Mouse (Mus musculus) MEL (cell line): Measurements from ENCODE around the gene Btn1a1. TPM values are rescaled to one million over a fixed set of nuclear protein-coding genes. Genes with fewer than 3 reads are reported as not detected.

ENCODE experiments used
- DNase-seq: peaks from one replicate; pipeline ENCODE4 v3.0.0; 2011; ENCODE audit warnings: low read depth, low spot score
- H3K27ac ChIP-seq: 2 replicates; pipeline ENCODE4 v1.5.1; 2012; ENCODE audit warnings: low read depth, mild to moderate bottlenecking, control low read depth, low read length, moderate library complexity; ENCODE audit not compliant: control insufficient read depth
- H3K27me3 ChIP-seq, 2 experiments: fragments of 150-350 bp in 1 of 2; sonication (generic) in 1 of 2; 2 replicates each; pipeline ENCODE4 v1.6.1; 2012; ENCODE audit warnings: low read length in 2 of 2, mild to moderate bottlenecking in 2 of 2, improper control_type of control experiment in 1 of 2, moderate library complexity in 1 of 2; ENCODE audit not compliant: insufficient read depth in 2 of 2, control insufficient read depth in 1 of 2
- H3K36me3 ChIP-seq, 2 experiments: 2 replicates each; pipeline ENCODE4 v1.6.1; 2012 to 2014; ENCODE audit warnings: low read length in 2 of 2, improper control_type of control experiment in 1 of 2, inconsistent platforms in 1 of 2, mild to moderate bottlenecking in 1 of 2; ENCODE audit not compliant: insufficient read depth in 2 of 2, control insufficient read depth in 1 of 2
- H3K4me1 ChIP-seq, 2 experiments: fragments of 150-350 bp in 1 of 2; sonication (generic) in 1 of 2; 2 replicates each; pipeline ENCODE4 v1.6.1; 2012; ENCODE audit warnings: low read length in 2 of 2, improper control_type of control experiment in 1 of 2, mild to moderate bottlenecking in 1 of 2; ENCODE audit not compliant: insufficient read depth in 2 of 2, control insufficient read depth in 1 of 2
- H3K4me3 ChIP-seq, 2 experiments: fragments of 150-350 bp in 1 of 2; sonication (generic) in 1 of 2; 2 replicates each; pipeline ENCODE4 v1.5.1; 2012; ENCODE audit warnings: low read depth in 2 of 2, low read length in 2 of 2, mild to moderate bottlenecking in 2 of 2, moderate library complexity in 2 of 2, control low read depth in 1 of 2, improper control_type of control experiment in 1 of 2; ENCODE audit not compliant: control insufficient read depth in 1 of 2, insufficient read depth in 1 of 2
- H3K79me2 ChIP-seq: 2 replicates; pipeline ENCODE4 v1.6.1; 2012; ENCODE audit warnings: mild to moderate bottlenecking, low read length, moderate library complexity; ENCODE audit not compliant: control insufficient read depth, poor library complexity, insufficient read depth
- H3K9ac ChIP-seq: 2 replicates; pipeline ENCODE4 v1.6.1; 2012; ENCODE audit warnings: low read depth, mild to moderate bottlenecking, control low read depth, low read length, moderate library complexity; ENCODE audit not compliant: control insufficient read depth, poor library complexity, severe bottlenecking
- H3K9me3 ChIP-seq: fragments of 150-350 bp; sonication (generic); replicated peaks from 2 replicates; pipeline ENCODE4 v1.6.1; 2012; ENCODE audit warnings: mild to moderate bottlenecking, low read length, improper control_type of control experiment, moderate library complexity; ENCODE audit not compliant: insufficient read depth
- CHD2 ChIP-seq: IDR thresholded peaks from 2 replicates; pipeline ENCODE4 v1.6.1; 2011; ENCODE audit warnings: low read length, improper control_type of control experiment
- CTCF ChIP-seq, 3 experiments: IDR thresholded peaks in 2 of 3; conservative IDR thresholded peaks in 1 of 3; 2 replicates each; pipeline ENCODE4 v1.5.1; 2011 to 2012; ENCODE audit warnings: low read length in 3 of 3, low read depth in 2 of 3, mild to moderate bottlenecking in 2 of 3, improper control_type of control experiment in 1 of 3, inconsistent platforms in 1 of 3, mixed read lengths in 1 of 3, moderate library complexity in 1 of 3; ENCODE audit not compliant: control insufficient read depth in 1 of 3, insufficient read depth in 1 of 3, poor library complexity in 1 of 3, severe bottlenecking in 1 of 3
- EP300 ChIP-seq, 2 experiments: IDR thresholded peaks; 2 replicates each; pipeline ENCODE4 v1.6.1; 2011; ENCODE audit warnings: improper control_type of control experiment in 2 of 2, low read length in 2 of 2, low read depth in 1 of 2, mild to moderate bottlenecking in 1 of 2
- GABPA ChIP-seq: IDR thresholded peaks from 2 replicates; pipeline ENCODE4 v1.6.1; 2012; ENCODE audit warnings: low read depth, mild to moderate bottlenecking, inconsistent platforms, low read length, improper control_type of control experiment, moderate library complexity
- GATA1 ChIP-seq: IDR thresholded peaks from 2 replicates; pipeline ENCODE4 v1.6.1; 2011; ENCODE audit warnings: low read depth, low read length, improper control_type of control experiment
- HCFC1 ChIP-seq: IDR thresholded peaks from 2 replicates; pipeline ENCODE4 v1.6.1; 2012; ENCODE audit warnings: low read depth, mild to moderate bottlenecking, inconsistent platforms, low read length, improper control_type of control experiment, moderate library complexity
- JUND ChIP-seq: IDR thresholded peaks from 2 replicates; pipeline ENCODE4 v1.6.1; 2011; ENCODE audit warnings: low read depth, mild to moderate bottlenecking, improper control_type of control experiment, low read length
- KAT2A ChIP-seq: conservative IDR thresholded peaks from 2 replicates; pipeline ENCODE4 v1.6.1; 2012; ENCODE audit warnings: low read depth, low read length, improper control_type of control experiment, inconsistent platforms
- MAFK ChIP-seq: IDR thresholded peaks from 2 replicates; pipeline ENCODE4 v1.6.1; 2011; ENCODE audit warnings: low read depth, mild to moderate bottlenecking, low read length, improper control_type of control experiment, borderline replicate concordance
- MAZ ChIP-seq: IDR thresholded peaks from 2 replicates; pipeline ENCODE4 v1.6.1; 2012; ENCODE audit warnings: low read depth, mild to moderate bottlenecking, inconsistent platforms, low read length, improper control_type of control experiment
- MEF2A ChIP-seq: IDR thresholded peaks from 2 replicates; pipeline ENCODE4 v1.6.1; 2014; ENCODE audit warnings: low read depth, mild to moderate bottlenecking, inconsistent platforms, low read length, improper control_type of control experiment; ENCODE audit not compliant: poor library complexity, insufficient replicate concordance, severe bottlenecking; ENCODE audit errors: extremely low read depth
- MYB ChIP-seq: IDR thresholded peaks from 2 replicates; pipeline ENCODE4 v1.6.1; 2011; ENCODE audit warnings: mild to moderate bottlenecking, low read depth, low read length, improper control_type of control experiment
- MYC ChIP-seq: IDR thresholded peaks from 2 replicates; pipeline ENCODE4 v1.6.1; 2011; ENCODE audit warnings: low read depth, mild to moderate bottlenecking, low read length, improper control_type of control experiment, moderate library complexity
- NELFE ChIP-seq: IDR thresholded peaks from 2 replicates; pipeline ENCODE4 v1.6.1; 2011; ENCODE audit warnings: low read depth, low read length, improper control_type of control experiment
- NRF1 ChIP-seq: IDR thresholded peaks from 2 replicates; pipeline ENCODE4 v1.6.1; 2014; ENCODE audit warnings: low read depth, mild to moderate bottlenecking, inconsistent platforms, low read length, improper control_type of control experiment, moderate library complexity; ENCODE audit not compliant: poor library complexity, insufficient read depth, severe bottlenecking
- POLR2A ChIP-seq, 2 experiments: IDR thresholded peaks; 2 replicates each; pipeline ENCODE4 v1.6.1; 2011 to 2012; ENCODE audit warnings: low read length in 2 of 2, mild to moderate bottlenecking in 2 of 2, control low read depth in 1 of 2, improper control_type of control experiment in 1 of 2, low read depth in 1 of 2, moderate library complexity in 1 of 2; ENCODE audit not compliant: control insufficient read depth in 1 of 2, insufficient read depth in 1 of 2, poor library complexity in 1 of 2
- POLR2AphosphoS2 ChIP-seq: IDR thresholded peaks from 2 replicates; pipeline ENCODE4 v1.6.1; 2011; ENCODE audit warnings: low read length, improper control_type of control experiment
- SMC3 ChIP-seq: IDR thresholded peaks from 2 replicates; pipeline ENCODE4 v1.6.1; 2011; ENCODE audit warnings: low read depth, low read length, improper control_type of control experiment
- TAL1 ChIP-seq: IDR thresholded peaks from 2 replicates; pipeline ENCODE4 v1.6.1; 2012; ENCODE audit warnings: mild to moderate bottlenecking, inconsistent platforms, low read length, moderate library complexity, mixed read lengths
- USF1 ChIP-seq: IDR thresholded peaks from 2 replicates; pipeline ENCODE4 v1.6.1; 2014; ENCODE audit warnings: low read depth, mild to moderate bottlenecking, inconsistent platforms, low read length, improper control_type of control experiment, moderate library complexity
- USF2 ChIP-seq, 2 experiments: IDR thresholded peaks; 2 replicates each; pipeline ENCODE4 v1.6.1; 2011 to 2012; ENCODE audit warnings: improper control_type of control experiment in 2 of 2, low read length in 2 of 2, borderline replicate concordance in 1 of 2, inconsistent platforms in 1 of 2, low read depth in 1 of 2, mild to moderate bottlenecking in 1 of 2; ENCODE audit not compliant: insufficient read depth in 1 of 2
- ZC3H11A ChIP-seq: IDR thresholded peaks from 2 replicates; pipeline ENCODE4 v1.6.1; 2012; ENCODE audit warnings: low read depth, mild to moderate bottlenecking, inconsistent platforms, low read length, improper control_type of control experiment
- ZMIZ1 ChIP-seq: IDR thresholded peaks from 2 replicates; pipeline ENCODE4 v1.6.1; 2012; ENCODE audit warnings: low read depth, mild to moderate bottlenecking, inconsistent platforms, low read length, improper control_type of control experiment, moderate library complexity
- polyA plus RNA-seq, 2 experiments: library from polyadenylated mRNA; stranded (reverse) in 1 of 2; unstranded in 1 of 2; fragments of >175 nt in 1 of 2; fragments of >200 nt in 1 of 2; gene quantifications; 2 replicates each; pipeline versions ENCODE4 v1.2.1 to v1.2.4; 2012; ENCODE audit warnings: low replicate concordance in 2 of 2, low read depth in 1 of 2; ENCODE audit not compliant: insufficient read length in 2 of 2, insufficient read depth in 1 of 2, missing spikeins in 1 of 2
- total RNA-seq: library from RNA; depleted of rRNA; stranded (reverse); fragments of 300-350 nt; gene quantifications from 2 replicates; pipeline ENCODE4 v1.2.3, GENCODE M21; 2012

Gene Btn1a1
- total and polyA plus RNA-seq, 3 experiments: 0.25 TPM; not detected in 2

GRCm38 (mm10) chr13:23466911-23467310, 1.2 kb upstream of the Btn1a1 start (continued):
- TF ChIP-seq ZC3H11A (no peak), SMC3 (no peak), MEF2A (no peak), NRF1 (no peak), USF2 (IDR thresholded peaks at IDR 0.05; ENCODE audit: borderline replicate concordance in 1 of 2, insufficient read depth in 1 of 2, low read depth in 1 of 2, low read length in 2 of 2) (no peak), NELFE (no peak), CHD2 (no peak), TAL1 (no peak), MYC (no peak), ZMIZ1 (no peak), HCFC1 (no peak), GATA1 (no peak), KAT2A (peak; percentile 46), EP300 (IDR thresholded peaks at IDR 0.05; ENCODE audit: low read depth in 1 of 2, low read length in 2 of 2) (no peak), MYB (no peak), GABPA (no peak), USF1 (no peak)

- H3K27me3 ChIP-seq: no peaks in the 10 kb centered on the region; a peak in 1 of 4 replicates
- TF ChIP-seq JUND: no peak
- TF ChIP-seq MYB: no peak
- TF ChIP-seq GABPA: no peak
- TF ChIP-seq POLR2A (IDR thresholded peaks at IDR 0.05; ENCODE audit: control insufficient read depth in 1 of 2, insufficient read depth in 1 of 2, low read depth in 1 of 2, low read length in 2 of 2, poor library complexity in 1 of 2): no peak
- no peak for TF ChIP-seq NELFE
- TF ChIP-seq CTCF (IDR thresholded peaks at IDR 0.05 in 2 of 3, conservative IDR thresholded peaks at IDR 0.05 in 1 of 3; ENCODE audit: control insufficient read depth in 1 of 3, insufficient read depth in 1 of 3, low read depth in 2 of 3, low read length in 3 of 3, poor library complexity in 1 of 3, severe bottlenecking in 1 of 3): no peak
- TF ChIP-seq POLR2AphosphoS2: no peak
- no peak for TF ChIP-seq HCFC1
- no peak for TF ChIP-seq EP300 (IDR thresholded peaks at IDR 0.05; ENCODE audit: low read depth in 1 of 2, low read length in 2 of 2)
- no peak for TF ChIP-seq USF1
- TF ChIP-seq NRF1: no peak
- TF ChIP-seq MAFK: no peak
- no peak for TF ChIP-seq CHD2
- TF ChIP-seq MEF2A: no peak
- no peak for TF ChIP-seq MAZ
- H3K27ac ChIP-seq: no peak overlapping the region
- H3K4me1 ChIP-seq: no peaks in the 10 kb centered on the region; a peak in 1 of 4 replicates
- H3K9ac ChIP-seq: peak overlapping the region; percentile 17; the same call in 1 of the 2 replicates
- H3K4me3 ChIP-seq: peak overlapping the region; percentile 41 to 66
- peak; percentile 21 for DNase-seq
- H3K9me3 ChIP-seq: no peaks in the 10 kb centered on the region
- H3K36me3 ChIP-seq: peaks cover 0 to 4% of the 10 kb centered on the region in 2 experiments; a peak in 2 of 4 replicates
- no peaks in the 10 kb centered on the region for H3K79me2 ChIP-seq
Observed at GRCm38 (mm10) chr13:23466306-23466705, 605 bp upstream of the Btn1a1 start.
